12 mouse cellular contexts compared by ENCODE assay signal in genomic region chr14:118735114-118735513, GRCm38 (mm10). TPM values are rescaled to one million over a fixed set of nuclear protein-coding genes. Genes with fewer than 3 reads are reported as not detected.
A peak's percentile ranks its signal among the peaks of the same experiment; 100 is the strongest.
DNase-seq lines count a peak whose midpoint lies in the region; ATAC-seq and TF ChIP-seq lines count a peak whose summit lies in the region.
"Had no signal": no experiment of that assay in that cellular context is flagged by ENCODE, and none has a peak within 500 bp of the region (broad histone marks: within the 10 kb centered on the region; RNA-seq: fewer than 3 reads in every experiment).

No protein-coding gene starts in this region.

- TF ChIP-seq CTCF in intestine, postnatal 0 days (IDR thresholded peaks at IDR 0.05; ENCODE audit: low read depth), result no peak

- H3K4me2 ChIP-seq in neural tube, embryonic 11.5 days (ENCODE audit: low read depth), result no peak overlapping the region
- no peak overlapping the region for H3K4me2 ChIP-seq in intestine, postnatal 0 days (replicated peaks; ENCODE audit: low read depth)
- H3K4me2 ChIP-seq: liver, embryonic 13.5 days had no signal

- no peak overlapping the region for H3K9ac ChIP-seq in neural tube, embryonic 11.5 days (ENCODE audit: low read length)
- H3K9ac ChIP-seq in intestine, postnatal 0 days (ENCODE audit: low read depth, low read length), result no peak overlapping the region
- H3K9ac ChIP-seq: liver, embryonic 13.5 days had no signal

- H3K4me1 ChIP-seq in neural tube, embryonic 11.5 days (ENCODE audit: control insufficient read depth, insufficient read depth, low read length), result no peaks in the 10 kb centered on the region
- no peaks in the 10 kb centered on the region; the same call in 1 of the 2 replicates for H3K4me1 ChIP-seq in intestine, postnatal 0 days (replicated peaks; ENCODE audit: control insufficient read depth, insufficient read depth, low read length)
- H3K4me1 ChIP-seq: liver, embryonic 13.5 days had no signal

- no peaks in the 10 kb centered on the region for H3K36me3 ChIP-seq in neural tube, embryonic 11.5 days (ENCODE audit: control insufficient read depth, insufficient read depth, low read length)
- H3K36me3 ChIP-seq in intestine, postnatal 0 days (ENCODE audit: control insufficient read depth, insufficient read depth), result no peaks in the 10 kb centered on the region
- H3K36me3 ChIP-seq: liver, embryonic 13.5 days had no signal

- 54% methylated on average over 2 of the region's 2 CpGs for WGBS in neural tube, embryonic 11.5 days
- 40% methylated on average over 2 of the region's 2 CpGs for whole genome bisulfite sequencing in intestine, postnatal 0 days

- H3K27ac ChIP-seq in neural tube, embryonic 11.5 days (ENCODE audit: low read depth, low read length), result no peak overlapping the region
- H3K27ac ChIP-seq in intestine, postnatal 0 days (ENCODE audit: low read depth, low read length), result no peak overlapping the region
- H3K27ac ChIP-seq: liver, embryonic 13.5 days had no signal

- peak; percentile 89 for ATAC-seq in neural tube, embryonic 11.5 days (ENCODE audit: insufficient read depth, low FRiP score, low TSS enrichment)
- peak; percentile 33; the same call in 1 of the 2 replicates for ATAC-seq in intestine, postnatal 0 days
- no peak for ATAC-seq in granulocyte monocyte progenitor cell, adult 5-6 weeks (replicated peaks; ENCODE audit: poor library complexity, severe bottlenecking)

- no peak overlapping the region for H3K4me3 ChIP-seq in neural tube, embryonic 11.5 days (ENCODE audit: low read depth, low read length)
- H3K4me3 ChIP-seq in intestine, postnatal 0 days (ENCODE audit: low read depth, low read length), result no peak overlapping the region
- H3K4me3 ChIP-seq: liver, embryonic 13.5 days had no signal

- H3K9me3 ChIP-seq in neural tube, embryonic 11.5 days (ENCODE audit: control insufficient read depth, low read length), result peaks cover 1% of the 10 kb centered on the region
- H3K9me3 ChIP-seq in intestine, postnatal 0 days (ENCODE audit: control insufficient read depth), result no peaks in the 10 kb centered on the region
- H3K9me3 ChIP-seq: liver, embryonic 13.5 days had no signal

- DNase-seq in adrenal gland, adult 2 months, result peak; percentile 9
- DNase-seq in adrenal gland, postnatal 14 days, result no peak
- peak; percentile 62 for DNase-seq in neural tube, embryonic 11.5 days (ENCODE audit: low spot score)
- no peak for DNase-seq in neural tube, embryonic 10.5 days (ENCODE audit: extremely low spot score, low spot score)
- DNase-seq in telencephalon, adult 2 months (ENCODE audit: low read depth, low spot score), result peak; percentile 12
- DNase-seq in urinary bladder, postnatal 25 days (ENCODE audit: low spot score), result no peak
- DNase-seq: cerebellum, postnatal 25 days; gastrocnemius, postnatal 14 days; kidney, postnatal 36 days; liver, embryonic 13.5 days had no signal

- H3K27me3 ChIP-seq in neural tube, embryonic 11.5 days (ENCODE audit: control insufficient read depth, insufficient read depth, low read length), result no peaks in the 10 kb centered on the region
- H3K27me3 ChIP-seq in intestine, postnatal 0 days (replicated peaks; ENCODE audit: control insufficient read depth, insufficient read depth, low read length), result no peaks in the 10 kb centered on the region
- H3K27me3 ChIP-seq: liver, embryonic 13.5 days had no signal

RNA-seq across cellular contexts. Expression of gene Abcc4, which starts 29.1 kb away (rescaled TPM):
- 10 to 100 TPM; 17.9 to 20.2 TPM for total RNA-seq in adrenal gland, adult 2 months (2021)
- 4.2 and 9.6 TPM in 2 replicates for polyA plus RNA-seq in adrenal gland, adult 2 months (2012; rRNA removed)
- total RNA-seq in adrenal gland, postnatal 14 days (2021), result 9.4 and 10.4 TPM in 2 replicates
- polyA plus RNA-seq in neural tube, embryonic 11.5 days (2014; fragmentation: Nextera tagmentation; extraction: Ambion mirVana), result 3.3 and 3.5 TPM in 2 replicates
- polyA plus RNA-seq in intestine, postnatal 0 days (2015; fragmentation: Nextera tagmentation; extraction: Ambion mirVana), result 1.4 and 1.6 TPM in 2 replicates
- 42.4 and 42.7 TPM in 2 replicates for total RNA-seq in granulocyte monocyte progenitor cell, adult 5-6 weeks (2014; fragmentation: Nextera tagmentation)
- total RNA-seq in granulocyte monocyte progenitor cell, adult 5-6 weeks (2017), result 34.0 and 38.8 TPM in 2 replicates

RNA-seq across cellular contexts. Expression of gene Cldn10, which starts 52.6 kb away (rescaled TPM):
- total RNA-seq in adrenal gland, adult 2 months (2021), result 1 to 10 TPM; 1.1 to 1.3 TPM
- 0.56 and 0.65 TPM in 2 replicates for polyA plus RNA-seq in adrenal gland, adult 2 months (2012; rRNA removed)
- 0.37 and 1.2 TPM in 2 replicates for total RNA-seq in adrenal gland, postnatal 14 days (2021)
- 0.38 and 0.54 TPM in 2 replicates for polyA plus RNA-seq in neural tube, embryonic 11.5 days (2014; fragmentation: Nextera tagmentation; extraction: Ambion mirVana)
- polyA plus RNA-seq in intestine, postnatal 0 days (2015; fragmentation: Nextera tagmentation; extraction: Ambion mirVana), result 1.5 and 1.7 TPM in 2 replicates
- not detected in 2 replicates for total RNA-seq in granulocyte monocyte progenitor cell, adult 5-6 weeks (2014; fragmentation: Nextera tagmentation)
- total RNA-seq in granulocyte monocyte progenitor cell, adult 5-6 weeks (2017), result 0.31 TPM in 1 of 2 replicates, not detected in the other
- total RNA-seq: gastrocnemius, postnatal 14 days had no signal

Comparison
In these comparisons a context has a peak if more than half of its experiments do, and no peak if none do; other contexts are left out.
1. DNase-seq: peak in adrenal gland, adult 2 months (single experiment), neural tube, embryonic 11.5 days (single experiment) and telencephalon, adult 2 months (single experiment); none in adrenal gland, postnatal 14 days (single experiment), neural tube, embryonic 10.5 days (single experiment) and urinary bladder, postnatal 25 days (single experiment).